Mouse (Mus musculus) kidney, postnatal 0 days (tissue): ENCODE results near the gene Prr3. TPM values are rescaled to one million over a fixed set of nuclear protein-coding genes. Genes with fewer than 3 reads are reported as not detected.

Experiments used
- ATAC-seq: fragments of 200-750 bp; cut with Nextera tagmentation; replicated peaks from 2 replicates; pipeline ENCODE4 v1.8.0; 2017; ENCODE audit warnings: low read depth, moderate number of reproducible peaks, moderate TSS enrichment, moderate library complexity; ENCODE audit not compliant: low FRiP score
- DNase-seq: peaks from one replicate; pipeline ENCODE4 v3.0.0-alpha.2; 2016; ENCODE audit warnings: low spot score
- H3K27ac ChIP-seq: fragments of 300-500 bp; sonication (generic); 2 replicates; pipeline ENCODE4 v1.5.1; 2014; ENCODE audit warnings: mild to moderate bottlenecking
- H3K27me3 ChIP-seq: fragments of 300-500 bp; sonication (generic); 2 replicates; pipeline ENCODE4 v1.6.1; 2014; ENCODE audit warnings: low read length, mixed read lengths; ENCODE audit not compliant: insufficient read depth
- H3K36me3 ChIP-seq: fragments of 300-500 bp; sonication (generic); 2 replicates; pipeline ENCODE4 v1.6.1; 2014; ENCODE audit warnings: low read length, mixed read lengths; ENCODE audit not compliant: insufficient read depth
- H3K4me1 ChIP-seq: fragments of 300-500 bp; sonication (generic); replicated peaks from 2 replicates; pipeline ENCODE4 v1.6.1; 2014; ENCODE audit warnings: antibody characterized with exemption, low read length, mixed read lengths; ENCODE audit not compliant: insufficient read depth
- H3K4me2 ChIP-seq: fragments of 300-500 bp; sonication (generic); 2 replicates; pipeline ENCODE4 v1.6.1; 2014; ENCODE audit warnings: mild to moderate bottlenecking, low read length, moderate library complexity, mixed read lengths
- H3K4me3 ChIP-seq: fragments of 300-500 bp; sonication (generic); replicated peaks from 2 replicates; pipeline ENCODE4 v1.5.1; 2014; ENCODE audit warnings: low read depth, low read length
- H3K9ac ChIP-seq: fragments of 300-500 bp; sonication (generic); 2 replicates; pipeline ENCODE4 v1.6.1; 2014; ENCODE audit warnings: low read depth, low read length
- H3K9me3 ChIP-seq: fragments of 300-500 bp; sonication (generic); replicated peaks from 2 replicates; pipeline ENCODE4 v1.6.1; 2016; ENCODE audit warnings: low read length, inconsistent platforms, mixed read lengths
- CTCF ChIP-seq: IDR thresholded peaks from 2 replicates; pipeline ENCODE4 v1.5.1; 2016; ENCODE audit warnings: antibody characterized with exemption, low read depth, mild to moderate bottlenecking, moderate library complexity
- WGBS: fragments of 180-500 bp; shearing (Covaris S2); extraction: QIAGEN DNeasy Blood & Tissue Kit; methylation state at CpG from one replicate; pipeline ENCODE4 v1.1.7; 2014; 5-methylcytosine and 5-hydroxymethylcytosine counted together
- polyA plus RNA-seq: library from polyadenylated mRNA; unstranded; fragments of >200 nt; fragmentation: Nextera tagmentation; extraction: Ambion mirVana; gene quantifications from 2 replicates; pipeline ENCODE4 v1.2.1, GENCODE M21; 2015

The Prr3 gene
- polyA plus RNA-seq, 1 experiment from 2014 or later, result 29.3 TPM

DNA sequence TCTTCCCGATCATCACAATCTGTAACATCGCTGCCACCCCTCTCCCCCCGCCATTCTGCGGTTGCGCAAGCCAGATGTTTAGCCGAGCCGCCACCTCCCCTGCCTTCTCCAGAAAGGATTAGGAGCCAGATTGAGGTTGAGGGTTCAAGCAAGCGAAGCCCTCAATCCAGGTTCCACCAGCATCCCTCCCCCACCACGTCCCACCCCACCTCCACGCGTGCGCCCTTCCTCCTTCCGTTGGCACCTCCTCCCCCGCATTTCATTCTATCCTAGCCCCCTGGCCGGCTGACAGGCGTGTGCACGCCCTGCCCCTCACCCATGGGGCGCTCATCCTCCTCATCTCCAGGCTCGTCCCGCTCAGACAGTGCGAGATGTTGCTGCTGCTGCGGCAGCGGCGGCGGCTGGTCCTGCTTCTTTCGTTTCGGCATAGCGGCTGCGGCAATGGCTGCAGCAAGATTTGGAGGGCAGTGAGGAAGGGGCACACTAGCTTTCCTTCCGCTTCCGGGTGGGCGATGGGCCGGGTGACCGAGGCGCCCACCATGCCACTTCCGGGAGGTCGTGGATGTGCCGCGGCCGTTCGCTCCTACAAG is 1.1 kb downstream of the Prr3 start:
- H3K27me3 ChIP-seq, result no peaks in the 10 kb centered on the region
- no peak for TF ChIP-seq CTCF
- peak; percentile 91 for DNase-seq
- H3K4me3 ChIP-seq, result peak overlapping the region; percentile 95
- peaks cover 16% of the 10 kb centered on the region for H3K36me3 ChIP-seq
- H3K27ac ChIP-seq, result peak overlapping the region; percentile 97
- H3K4me1 ChIP-seq, result peaks cover 12% of the 10 kb centered on the region; the same call in 1 of the 2 replicates
- WGBS, result under 1% methylated on average over 41 of the region's 41 CpGs
- H3K9ac ChIP-seq, result peak overlapping the region; percentile 71
- peak; percentile 73 for ATAC-seq
- H3K4me2 ChIP-seq, result peak overlapping the region; percentile 84
- no peaks in the 10 kb centered on the region for H3K9me3 ChIP-seq

GRCm38 (mm10) chr17:35972131-35972530 is 7.9 kb downstream of the Prr3 start:
- Histone ChIP-seq H3K27ac (no peak overlapping the region), H3K27me3 (no peaks in the 10 kb centered on the region), H3K4me3 (no peak overlapping the region), H3K36me3 (no peaks in the 10 kb centered on the region; the same call in 1 of the 2 replicates), H3K4me1 (peaks cover 5% of the 10 kb centered on the region), H3K9ac (no peak overlapping the region), H3K9me3 (no peaks in the 10 kb centered on the region), H3K4me2 (no peak overlapping the region)
- ATAC-seq (no peak), DNase-seq (no peak)
- no peak for TF ChIP-seq CTCF
- 50% methylated on average over 1 of the region's 1 CpGs for WGBS

DNA sequence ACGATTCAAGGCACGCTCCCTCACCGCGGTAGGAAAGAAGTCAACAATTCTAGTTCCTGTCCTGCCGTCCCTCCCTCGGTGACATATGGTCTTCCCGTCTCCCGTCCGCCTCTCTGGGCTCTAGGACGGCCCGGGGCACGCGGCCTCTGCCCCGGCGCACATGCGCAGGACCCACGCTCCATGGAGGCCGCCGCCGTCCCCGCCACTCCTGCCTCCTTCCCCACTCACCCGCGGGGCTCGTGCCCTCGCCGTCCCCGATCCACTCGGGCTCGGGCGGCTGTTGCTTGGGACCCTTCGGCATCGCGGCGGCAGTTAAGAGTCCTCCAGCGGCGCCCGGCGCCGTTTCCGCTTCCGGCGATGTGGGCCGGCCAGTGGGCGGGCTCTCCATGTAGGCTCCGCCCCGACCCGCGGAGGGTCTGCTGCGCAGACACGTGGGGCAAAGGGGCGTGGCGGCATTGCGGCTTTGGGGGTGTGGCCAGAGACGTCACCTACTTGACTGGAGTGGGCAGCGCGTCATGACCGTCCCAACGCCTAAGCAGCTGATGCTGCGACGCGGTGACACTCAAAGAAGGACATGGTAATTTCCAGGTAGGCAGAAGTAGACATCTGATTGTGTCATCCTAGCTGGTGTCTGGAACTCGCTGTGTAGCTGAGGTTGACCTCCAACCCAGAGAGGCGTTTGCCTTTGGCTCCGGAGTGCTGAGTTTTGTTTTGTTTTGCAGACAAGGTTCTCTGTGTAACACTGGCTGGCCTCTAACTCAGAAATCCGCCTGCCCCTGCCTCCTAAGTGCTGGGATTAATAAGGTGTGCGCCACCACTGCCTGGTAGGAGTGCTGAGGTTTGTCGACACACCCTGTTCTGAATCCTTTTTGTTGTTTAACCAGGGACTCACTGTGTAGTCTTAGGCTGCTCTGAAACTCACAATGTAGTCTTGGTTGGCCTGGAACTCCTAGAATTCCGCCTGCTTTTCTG is 10.3 kb downstream of the Prr3 start, which contains the start of gene Abcf1:
Gene Abcf1 (minus strand): TSS at position 344 of the 972 bp plus-strand sequence.
- under 1% methylated on average over 68 of the region's 68 CpGs for WGBS
- peak; percentile 97 for DNase-seq
- Histone ChIP-seq H3K27ac (peak within 1 kb of the TSS; percentile 75), H3K4me2 (peak within 1 kb of the TSS; percentile 74), H3K36me3 (0 out of 2 replicates have a peak, but pooled peaks cover 7% of the 10 kb centered on the region), H3K4me3 (peak within 1 kb of the TSS; percentile 88), H3K9me3 (no peaks in the 10 kb centered on the region), H3K27me3 (no peaks in the 10 kb centered on the region), H3K4me1 (peaks cover 5% of the 10 kb centered on the region), H3K9ac (peak within 1 kb of the TSS; percentile 85)
- peak; percentile 94 for ATAC-seq
- TF ChIP-seq CTCF, result no peak

DNA sequence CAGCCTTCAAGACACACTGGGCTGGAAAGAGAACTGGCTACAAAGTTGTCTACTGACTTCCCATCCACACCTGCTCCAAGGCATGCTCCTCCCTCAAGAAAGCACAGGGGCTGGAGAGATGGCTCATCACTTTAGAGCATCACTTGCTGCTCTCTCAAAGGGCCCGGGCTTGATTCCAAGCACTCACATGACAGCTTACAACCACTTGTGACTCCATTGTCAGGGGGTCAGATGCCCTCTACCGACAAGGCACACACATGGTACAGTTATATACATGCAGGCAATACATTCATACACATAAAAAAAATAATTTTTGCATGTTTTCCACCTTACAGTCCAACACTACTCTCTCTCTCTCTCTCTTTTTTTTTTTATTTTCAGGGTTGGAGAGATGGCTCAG is 12.4 kb downstream of the Prr3 start:
- peaks cover 5% of the 10 kb centered on the region for H3K4me1 ChIP-seq
- no peak for TF ChIP-seq CTCF
- H3K27me3 ChIP-seq, result no peaks in the 10 kb centered on the region
- H3K27ac ChIP-seq, result no peak overlapping the region
- 91% methylated on average over 2 of the region's 2 CpGs for WGBS
- no peak overlapping the region for H3K4me3 ChIP-seq
- H3K4me2 ChIP-seq, result no peak overlapping the region
- H3K9me3 ChIP-seq, result no peaks in the 10 kb centered on the region
- no peak for DNase-seq
- H3K9ac ChIP-seq, result no peak overlapping the region
- ATAC-seq, result no peak
- peaks cover 25% of the 10 kb centered on the region; the same call in 1 of the 2 replicates for H3K36me3 ChIP-seq

- H3K4me3 ChIP-seq, result no peak overlapping the region
- DNase-seq, result no peak
- no peaks in the 10 kb centered on the region for H3K9me3 ChIP-seq
- no peak overlapping the region for H3K9ac ChIP-seq
- no peaks in the 10 kb centered on the region for H3K27me3 ChIP-seq
- peaks cover 59% of the 10 kb centered on the region for H3K36me3 ChIP-seq
- no peak for ATAC-seq
- no peak overlapping the region for H3K4me2 ChIP-seq
- H3K4me1 ChIP-seq, result no peaks in the 10 kb centered on the region
- H3K27ac ChIP-seq, result no peak overlapping the region
- no peak for TF ChIP-seq CTCF
- WGBS, result 90% methylated on average over 10 of the region's 10 CpGs
Measured at GRCm38 (mm10) chr17:35963279-35963678, 16.8 kb downstream of the Prr3 start.

DNA sequence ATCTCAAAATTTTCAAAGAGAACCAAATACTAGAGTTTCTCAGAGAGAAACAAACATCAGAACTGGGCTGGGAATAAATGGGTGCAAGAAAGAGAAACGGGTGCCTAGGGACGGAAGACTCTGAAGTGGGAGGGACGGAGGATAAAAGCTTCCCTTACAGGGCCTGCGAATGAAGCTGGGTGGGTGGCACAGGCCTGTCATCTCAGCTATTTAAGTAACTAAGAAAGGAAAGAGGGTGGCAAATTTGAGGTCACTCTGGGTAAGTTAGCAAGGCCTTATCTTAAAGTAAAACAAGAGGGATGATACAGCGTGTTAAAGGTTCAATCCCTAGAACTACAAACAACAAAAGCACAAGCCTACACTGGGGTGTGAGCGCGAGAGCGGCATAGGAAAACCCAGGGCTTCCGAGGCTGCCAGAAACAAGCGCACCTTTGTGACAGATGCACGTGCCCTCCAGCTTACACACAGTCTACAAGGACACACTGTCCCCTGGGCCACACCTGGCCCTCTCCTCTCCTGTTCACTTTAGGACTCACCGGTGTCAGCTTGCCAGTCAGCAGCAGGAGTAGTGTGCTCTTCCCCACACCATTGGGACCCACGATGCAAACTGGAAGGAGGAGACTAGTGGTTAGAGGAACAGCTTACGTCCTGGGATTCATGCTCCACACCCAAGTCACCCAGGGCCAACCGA is 21.4 kb downstream of the Prr3 start:
- Histone ChIP-seq H3K36me3 (peaks cover 69% of the 10 kb centered on the region), H3K27ac (no peak overlapping the region), H3K27me3 (no peaks in the 10 kb centered on the region), H3K4me1 (no peaks in the 10 kb centered on the region), H3K9ac (no peak overlapping the region), H3K4me3 (no peak overlapping the region), H3K9me3 (no peaks in the 10 kb centered on the region), H3K4me2 (no peak overlapping the region)
- DNase-seq, result no peak
- TF ChIP-seq CTCF, result no peak
- no peak for ATAC-seq
- WGBS, result 96% methylated on average over 15 of the region's 15 CpGs
